In genomic region chr14:36502076-36502994, GRCm38 (mm10) we compare ENCODE assay signal across 18 mouse cellular contexts.
DNase-seq lines count a peak whose midpoint lies in the region; ATAC-seq and TF ChIP-seq lines count a peak whose summit lies in the region.
"Had no signal": no experiment of that assay in that cellular context is flagged by ENCODE, and none has a peak within 500 bp of the region (broad histone marks: within the 10 kb centered on the region; RNA-seq: fewer than 3 reads in every experiment).

No protein-coding gene starts in this region.

- H3K9ac ChIP-seq in midbrain, embryonic 12.5 days (replicated peaks) = no peak overlapping the region
- no peak overlapping the region for H3K9ac ChIP-seq in midbrain, embryonic 15.5 days
- H3K9ac ChIP-seq: lung, embryonic 14.5 days had no signal

- H3K27me3 ChIP-seq in midbrain, embryonic 12.5 days = no peaks in the 10 kb centered on the region
- H3K27me3 ChIP-seq in midbrain, embryonic 10.5 days (ENCODE audit: low read depth, poor library complexity, severe bottlenecking) = no peaks in the 10 kb centered on the region
- H3K27me3 ChIP-seq in midbrain, embryonic 15.5 days (replicated peaks) = no peaks in the 10 kb centered on the region

- 77% methylated on average over 2 of the region's 2 CpGs for WGBS in midbrain, embryonic 12.5 days
- WGBS in midbrain, embryonic 10.5 days = 68% methylated on average over 2 of the region's 2 CpGs
- WGBS in midbrain, embryonic 15.5 days = 62% methylated on average over 2 of the region's 2 CpGs

- no peak overlapping the region for H3K4me3 ChIP-seq in midbrain, embryonic 12.5 days
- H3K4me3 ChIP-seq in midbrain, embryonic 10.5 days = no peak overlapping the region
- no peak overlapping the region for H3K4me3 ChIP-seq in midbrain, embryonic 15.5 days
- H3K4me3 ChIP-seq: heart, embryonic 10.5 days had no signal

- ATAC-seq in midbrain, embryonic 12.5 days (ENCODE audit: low FRiP score, low read depth) = peak; percentile 49; the same call in 1 of the 2 replicates
- ATAC-seq in midbrain, embryonic 15.5 days (replicated peaks) = 0 out of 2 replicates have a peak, but pooled peaks have one; percentile 45
- ATAC-seq: inflammation-experienced regulatory T-cells, adult 6 months had no signal

- no peaks in the 10 kb centered on the region for H3K36me3 ChIP-seq in midbrain, embryonic 12.5 days
- H3K36me3 ChIP-seq in midbrain, embryonic 10.5 days = no peaks in the 10 kb centered on the region
- no peaks in the 10 kb centered on the region for H3K36me3 ChIP-seq in midbrain, embryonic 15.5 days (replicated peaks)
- H3K36me3 ChIP-seq: heart, embryonic 10.5 days had no signal

- H3K27ac ChIP-seq in midbrain, embryonic 12.5 days (replicated peaks) = no peak overlapping the region
- no peak overlapping the region for H3K27ac ChIP-seq in midbrain, embryonic 10.5 days (replicated peaks)
- no peak overlapping the region for H3K27ac ChIP-seq in midbrain, embryonic 15.5 days
- H3K27ac ChIP-seq: heart, embryonic 10.5 days; macrophage had no signal

- H3K9me3 ChIP-seq in midbrain, embryonic 12.5 days = no peaks in the 10 kb centered on the region
- H3K9me3 ChIP-seq in midbrain, embryonic 10.5 days (replicated peaks) = no peaks in the 10 kb centered on the region
- H3K9me3 ChIP-seq in midbrain, embryonic 15.5 days = no peaks in the 10 kb centered on the region
- H3K9me3 ChIP-seq: heart, embryonic 10.5 days had no signal

- DNase-seq in frontal cortex, postnatal 10 days (ENCODE audit: low spot score in 2 of 2) = peak; percentile 6 to 18
- DNase-seq in frontal cortex, postnatal 25 days (ENCODE audit: low spot score in 2 of 2) = no peak
- no peak for DNase-seq in midbrain, embryonic 10.5 days (ENCODE audit: low spot score)
- DNase-seq in brain, embryonic 14.5 days (ENCODE audit: low read depth) = peak; percentile 31
- no peak for DNase-seq in kidney, postnatal 10 days
- DNase-seq in cerebellum, postnatal 4 days (ENCODE audit: low spot score in 2 of 2) = no peak
- DNase-seq: cerebellum, adult 2 months; embryo, embryonic 11 days; gastrocnemius, postnatal 25 days; kidney, adult 9 months; lung, embryonic 14.5 days; right cerebral cortex, postnatal 4 days had no signal

- no peak for TF ChIP-seq CTCF in brain, embryonic 14.5 days (IDR thresholded peaks at IDR 0.05; ENCODE audit: borderline replicate concordance, extremely low read depth, insufficient read depth, insufficient read length)

- no peak overlapping the region for H3K4me2 ChIP-seq in midbrain, embryonic 12.5 days (replicated peaks)
- H3K4me2 ChIP-seq in midbrain, embryonic 15.5 days = no peak overlapping the region
- H3K4me2 ChIP-seq: liver, embryonic 11.5 days; lung, embryonic 14.5 days had no signal

- no peaks in the 10 kb centered on the region for H3K4me1 ChIP-seq in midbrain, embryonic 12.5 days
- H3K4me1 ChIP-seq in midbrain, embryonic 10.5 days = no peaks in the 10 kb centered on the region
- H3K4me1 ChIP-seq in midbrain, embryonic 15.5 days = peaks cover 3% of the 10 kb centered on the region; the same call in 1 of the 2 replicates
- H3K4me1 ChIP-seq: heart, embryonic 10.5 days had no signal

- TF ChIP-seq POLR2A in brain, embryonic 14.5 days (IDR thresholded peaks at IDR 0.05; ENCODE audit: borderline replicate concordance, extremely low read depth, insufficient read depth, insufficient read length, poor library complexity, severe bottlenecking) = no peak

Comparison
In these comparisons a context has a peak if more than half of its experiments do, and no peak if none do; other contexts are left out.
1. DNase-seq: peak in frontal cortex, postnatal 10 days (2 of 2) and brain, embryonic 14.5 days (single experiment); none in frontal cortex, postnatal 25 days (0 of 2), midbrain, embryonic 10.5 days (single experiment), kidney, postnatal 10 days (single experiment) and cerebellum, postnatal 4 days (0 of 2).